Mouse (Mus musculus): ENCODE results near the gene Bag3.

- no peak for TF ChIP-seq POLR2A (IDR thresholded peaks at IDR 0.05; ENCODE audit: borderline replicate concordance, extremely low read depth, insufficient read depth, insufficient read length, poor library complexity, severe bottlenecking)
- TF ChIP-seq CTCF (IDR thresholded peaks at IDR 0.05; ENCODE audit: borderline replicate concordance, extremely low read depth, insufficient read depth, insufficient read length): no peak
Observed at GRCm38 (mm10) chr7:128494546-128494945, 28.9 kb upstream of the Bag3 start.

All from brain, embryonic 14.5 days (tissue).